Mouse (Mus musculus): ENCODE measurements around the gene Gm3404.
"Not testable (repeated sequence)": the region's sequence is repeated elsewhere in the genome, so short reads cannot be mapped to it uniquely, and the experiment has no call there.

Gm3404 gene

DNA sequence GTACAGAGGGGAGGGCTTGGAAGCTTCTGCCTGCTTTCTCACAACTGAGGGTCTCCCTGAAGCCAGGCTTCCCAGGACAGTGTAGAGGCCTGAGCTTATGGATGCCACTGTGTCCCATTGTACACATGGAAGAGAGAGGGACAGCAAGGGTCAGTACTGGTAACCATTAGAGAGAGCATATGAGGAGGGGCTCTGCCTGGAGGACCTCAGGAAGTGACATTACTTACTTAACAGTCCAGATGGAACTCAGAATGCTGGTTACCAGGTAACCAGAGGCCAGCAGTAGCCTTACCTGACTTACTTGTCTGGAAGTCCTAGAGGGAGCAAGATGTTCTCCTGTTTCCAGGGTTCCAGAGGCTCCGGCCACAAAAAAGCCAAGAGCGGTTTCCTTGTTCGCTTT, at the start of gene Gm3404:
TSS of gene Gm3404 (plus strand) at position 301 of the 400 bp plus-strand sequence.
- DNase-seq: not testable (repeated sequence)

DNA sequence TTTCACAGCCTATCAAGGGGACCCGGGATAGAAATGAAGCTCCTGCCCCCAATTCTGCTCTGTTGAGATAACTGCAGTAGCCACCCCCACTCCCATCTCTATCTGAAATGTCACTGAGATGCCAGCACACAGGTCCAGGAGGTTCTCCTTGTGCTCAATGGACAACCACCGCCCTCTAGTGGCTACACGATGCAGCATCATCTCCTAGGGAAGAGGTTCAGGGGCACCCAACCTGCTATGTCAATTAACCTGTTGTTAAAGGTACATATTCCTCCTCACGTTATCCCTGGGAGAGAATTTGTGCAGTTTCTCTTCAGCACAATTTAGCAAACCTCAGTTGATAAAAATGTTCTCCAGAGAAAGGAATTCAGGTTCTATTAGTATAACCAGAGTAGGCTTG, 46.0 kb upstream of the Gm3404 start:
- DNase-seq: peak; percentile 38

DNA sequence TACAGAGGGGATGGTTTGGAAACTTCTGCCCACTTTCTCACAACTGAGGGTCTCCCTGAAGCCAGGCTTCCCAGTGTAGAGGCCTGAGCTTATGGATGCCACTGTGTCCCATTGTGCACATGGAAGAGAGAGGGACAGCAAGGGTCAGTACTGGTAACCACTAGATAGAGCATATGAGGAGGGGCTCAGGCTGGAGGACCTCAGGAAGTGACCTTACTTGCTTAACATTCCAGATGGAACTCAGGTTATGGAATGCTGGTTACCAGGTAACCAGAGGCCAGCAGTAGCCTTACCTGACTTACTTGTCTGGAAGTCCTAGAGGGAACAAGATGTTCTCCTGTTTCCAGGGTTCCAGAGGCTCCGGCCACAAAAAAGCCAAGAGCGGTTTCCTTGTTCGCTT, 43.9 kb upstream of the Gm3404 start, which contains the start of gene Gm6408:
TSS of gene Gm6408 (plus strand) at position 301 of the 400 bp plus-strand sequence.
- not testable (repeated sequence) for DNase-seq

DNA sequence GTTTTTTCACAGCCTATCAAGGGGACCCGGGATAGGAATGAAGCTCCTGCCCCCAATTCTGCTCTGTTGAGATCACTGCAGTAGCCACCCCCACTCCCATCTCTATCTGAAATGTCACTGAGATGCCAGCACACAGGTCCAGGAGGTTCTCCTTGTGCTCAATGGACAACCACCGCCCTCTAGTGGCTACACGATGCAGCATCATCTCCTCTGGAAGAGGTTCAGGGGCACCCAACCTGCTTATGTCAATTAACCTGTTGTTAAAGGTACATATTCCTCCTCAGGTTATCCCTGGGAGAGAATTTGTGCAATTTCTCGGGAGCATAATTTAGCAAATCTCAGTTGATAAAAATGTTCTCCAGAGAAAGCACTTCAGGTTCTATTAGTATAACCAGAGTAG, 36.6 kb upstream of the Gm3404 start:
- DNase-seq: peak; percentile 30

DNA sequence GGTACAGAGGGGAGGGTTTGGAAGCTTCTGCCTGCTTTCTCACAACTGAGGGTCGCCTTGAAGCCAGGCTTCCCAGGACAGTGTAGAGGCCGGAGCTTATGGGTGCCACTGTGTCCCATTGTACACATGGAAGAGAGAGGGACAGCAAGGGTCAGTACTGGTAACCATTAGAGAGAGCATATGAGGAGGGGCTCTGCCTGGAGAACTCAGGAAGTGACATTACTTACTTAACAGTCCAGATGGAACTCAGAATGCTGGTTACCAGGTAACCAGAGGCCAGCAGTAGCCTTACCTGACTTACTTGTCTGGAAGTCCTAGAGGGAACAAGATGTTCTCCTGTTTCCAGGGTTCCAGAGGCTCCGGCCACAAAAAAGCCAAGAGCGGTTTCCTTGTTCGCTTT, 34.5 kb upstream of the Gm3404 start, which contains the start of gene Gm6370:
TSS of gene Gm6370 (plus strand) at position 301 of the 400 bp plus-strand sequence.
- not testable (repeated sequence) for DNase-seq

DNA sequence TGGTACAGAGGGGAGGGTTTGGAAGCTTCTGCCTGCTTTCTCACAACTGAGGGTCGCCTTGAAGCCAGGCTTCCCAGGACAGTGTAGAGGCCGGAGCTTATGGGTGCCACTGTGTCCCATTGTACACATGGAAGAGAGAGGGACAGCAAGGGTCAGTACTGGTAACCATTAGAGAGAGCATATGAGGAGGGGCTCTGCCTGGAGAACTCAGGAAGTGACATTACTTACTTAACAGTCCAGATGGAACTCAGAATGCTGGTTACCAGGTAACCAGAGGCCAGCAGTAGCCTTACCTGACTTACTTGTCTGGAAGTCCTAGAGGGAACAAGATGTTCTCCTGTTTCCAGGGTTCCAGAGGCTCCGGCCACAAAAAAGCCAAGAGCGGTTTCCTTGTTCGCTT, 23.5 kb upstream of the Gm3404 start, which contains the start of gene 4930449I24Rik:
TSS of gene 4930449I24Rik (plus strand) at position 301 of the 400 bp plus-strand sequence.
- DNase-seq: not testable (repeated sequence)

DNA sequence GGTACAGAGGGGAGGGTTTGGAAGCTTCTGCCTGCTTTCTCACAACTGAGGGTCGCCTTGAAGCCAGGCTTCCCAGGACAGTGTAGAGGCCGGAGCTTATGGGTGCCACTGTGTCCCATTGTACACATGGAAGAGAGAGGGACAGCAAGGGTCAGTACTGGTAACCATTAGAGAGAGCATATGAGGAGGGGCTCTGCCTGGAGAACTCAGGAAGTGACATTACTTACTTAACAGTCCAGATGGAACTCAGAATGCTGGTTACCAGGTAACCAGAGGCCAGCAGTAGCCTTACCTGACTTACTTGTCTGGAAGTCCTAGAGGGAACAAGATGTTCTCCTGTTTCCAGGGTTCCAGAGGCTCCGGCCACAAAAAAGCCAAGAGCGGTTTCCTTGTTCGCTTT, 11.8 kb upstream of the Gm3404 start, which contains the start of gene Gm3402:
TSS of gene Gm3402 (plus strand) at position 301 of the 400 bp plus-strand sequence.
- not testable (repeated sequence) for DNase-seq

DNA sequence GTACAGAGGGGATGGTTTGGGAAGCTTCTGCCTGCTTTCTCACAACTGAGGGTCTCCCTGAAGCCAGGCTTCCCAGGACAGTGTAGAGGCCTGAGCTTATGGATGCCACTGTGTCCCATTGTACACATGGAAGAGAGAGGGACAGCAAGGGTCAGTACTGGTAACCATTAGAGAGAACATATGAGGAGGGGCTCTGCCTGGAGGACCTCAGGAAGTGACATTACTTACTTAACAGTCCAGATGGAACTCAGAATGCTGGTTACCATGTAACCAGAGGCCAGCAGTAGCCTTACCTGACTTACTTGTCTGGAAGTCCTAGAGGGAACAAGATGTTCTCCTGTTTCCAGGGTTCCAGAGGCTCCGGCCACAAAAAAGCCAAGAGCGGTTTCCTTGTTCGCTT, 11.7 kb downstream of the Gm3404 start, which contains the start of gene Gm3409:
TSS of gene Gm3409 (plus strand) at position 301 of the 400 bp plus-strand sequence.
- not testable (repeated sequence) for DNase-seq

DNA sequence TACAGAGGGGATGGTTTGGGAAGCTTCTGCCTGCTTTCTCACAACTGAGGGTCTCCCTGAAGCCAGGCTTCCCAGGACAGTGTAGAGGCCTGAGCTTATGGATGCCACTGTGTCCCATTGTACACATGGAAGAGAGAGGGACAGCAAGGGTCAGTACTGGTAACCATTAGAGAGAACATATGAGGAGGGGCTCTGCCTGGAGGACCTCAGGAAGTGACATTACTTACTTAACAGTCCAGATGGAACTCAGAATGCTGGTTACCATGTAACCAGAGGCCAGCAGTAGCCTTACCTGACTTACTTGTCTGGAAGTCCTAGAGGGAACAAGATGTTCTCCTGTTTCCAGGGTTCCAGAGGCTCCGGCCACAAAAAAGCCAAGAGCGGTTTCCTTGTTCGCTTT, 30.2 kb downstream of the Gm3404 start, which contains the start of gene Gm3415:
TSS of gene Gm3415 (plus strand) at position 301 of the 400 bp plus-strand sequence.
- not testable (repeated sequence) for DNase-seq

DNA sequence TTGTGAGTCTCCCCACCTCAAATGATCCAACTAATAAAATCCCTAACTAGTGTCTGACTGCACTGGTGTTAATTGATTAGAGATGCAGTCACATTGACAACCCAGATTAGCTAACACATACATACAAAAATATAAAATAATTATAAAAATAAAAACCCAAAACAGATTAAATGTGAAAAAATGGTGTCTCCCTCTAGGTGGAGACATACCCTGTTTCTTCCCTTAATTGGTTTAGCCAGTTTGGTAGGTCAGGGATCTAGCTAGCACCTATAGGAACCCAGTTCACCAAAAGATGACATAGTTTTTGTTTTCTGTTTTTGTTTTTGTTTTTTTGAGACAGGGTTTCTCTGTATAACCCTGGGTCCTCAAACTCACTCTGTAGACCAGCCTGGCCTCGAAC, 38.7 kb downstream of the Gm3404 start:
- DNase-seq: no peak

DNA sequence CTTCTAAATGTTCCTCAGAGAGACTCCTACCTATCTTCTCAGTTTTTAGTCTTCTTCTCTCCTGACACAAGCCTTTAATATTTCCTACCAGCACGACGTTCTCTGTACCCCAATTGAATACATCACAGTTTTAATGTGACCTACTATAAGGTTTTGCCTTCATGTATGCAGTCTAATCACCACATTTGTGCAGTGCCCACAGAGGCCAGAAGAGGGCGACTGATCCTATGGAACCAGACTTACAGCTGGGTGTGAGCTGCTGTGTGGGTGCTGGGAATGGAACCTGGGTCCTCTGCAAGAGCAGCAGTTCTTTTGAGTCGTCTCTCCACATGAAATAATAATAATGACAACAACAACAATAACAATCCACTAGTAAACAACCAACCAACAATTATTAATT, 41.5 kb downstream of the Gm3404 start:
- DNase-seq: peak; percentile 7

DNA sequence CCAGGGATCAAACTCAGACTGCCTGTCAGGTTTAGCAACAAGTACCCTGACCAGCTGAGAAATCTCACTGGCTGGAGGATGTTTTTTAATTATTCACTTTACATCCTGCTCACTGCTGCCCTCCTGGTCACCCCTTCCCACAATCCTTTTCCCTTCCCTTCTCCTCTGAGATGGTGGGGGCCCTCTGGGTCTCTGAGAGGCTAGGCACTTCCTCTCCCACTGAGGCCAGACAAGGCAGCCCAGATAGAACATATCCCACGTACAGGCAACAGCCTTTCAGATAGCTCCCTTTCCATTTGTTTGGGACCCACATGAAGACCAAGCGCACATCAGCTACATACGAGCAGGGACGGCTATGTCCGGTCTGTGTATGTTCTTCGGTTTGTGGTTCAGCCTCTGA, 44.6 kb downstream of the Gm3404 start:
- not testable (repeated sequence) for DNase-seq

DNA sequence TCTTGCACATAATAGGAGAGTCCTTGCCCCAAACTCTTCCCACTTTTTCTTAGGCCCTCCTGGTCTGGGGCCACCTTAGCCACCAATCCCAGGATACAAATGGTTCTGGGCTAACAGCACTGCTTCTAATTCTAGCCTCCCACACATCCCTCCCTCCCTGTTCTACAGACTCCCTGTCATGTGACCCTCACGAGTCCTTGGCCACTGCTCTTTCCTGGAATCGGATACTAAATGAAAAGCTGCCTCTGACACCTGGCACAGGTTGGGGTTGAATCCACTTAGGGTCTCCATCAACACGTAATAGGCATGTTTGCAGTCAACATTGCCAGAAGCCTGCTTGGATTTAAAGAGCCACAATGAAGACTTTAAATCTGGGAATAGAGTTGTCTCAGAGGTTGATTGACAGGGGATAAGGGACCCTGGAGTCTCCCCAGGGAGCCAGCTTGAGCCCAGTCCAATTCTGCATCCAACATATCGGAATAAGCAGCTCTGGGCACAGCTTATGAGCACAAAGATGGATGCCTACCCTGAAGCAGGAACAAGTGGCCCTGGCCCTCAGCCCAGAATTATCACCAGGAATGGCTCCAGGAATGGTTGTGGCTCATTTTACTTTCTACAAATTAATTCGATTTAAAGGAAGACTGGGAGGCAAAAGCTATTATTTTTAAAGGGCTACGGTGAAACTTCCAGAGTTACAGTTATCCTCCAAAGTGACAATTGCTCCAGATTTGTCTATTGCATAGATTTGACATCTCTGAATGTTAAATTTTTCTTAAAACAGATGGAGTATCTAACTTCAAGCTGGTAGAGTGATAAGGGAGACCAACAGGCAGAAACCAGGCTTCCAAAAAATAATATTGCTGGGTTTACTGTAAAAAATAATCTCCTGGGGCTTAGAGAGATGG, 46.5 kb downstream of the Gm3404 start:
- DNase-seq: not testable (repeated sequence)

DNA sequence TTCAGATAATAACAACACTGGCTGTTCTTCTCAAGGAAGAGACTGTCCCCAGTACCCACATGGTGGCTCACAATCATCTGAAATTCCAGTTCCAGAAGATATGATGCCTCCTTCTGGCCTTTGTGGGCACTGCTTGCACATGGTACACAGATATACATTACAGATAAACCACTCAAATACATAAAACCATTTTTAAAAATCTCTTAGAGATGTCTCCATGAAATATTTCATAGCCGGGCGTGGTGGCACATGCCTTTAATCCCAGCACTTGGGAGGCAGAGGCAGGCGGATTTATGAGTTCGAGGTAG, 47.1 kb downstream of the Gm3404 start:
- DNase-seq: not testable (repeated sequence)

DNA sequence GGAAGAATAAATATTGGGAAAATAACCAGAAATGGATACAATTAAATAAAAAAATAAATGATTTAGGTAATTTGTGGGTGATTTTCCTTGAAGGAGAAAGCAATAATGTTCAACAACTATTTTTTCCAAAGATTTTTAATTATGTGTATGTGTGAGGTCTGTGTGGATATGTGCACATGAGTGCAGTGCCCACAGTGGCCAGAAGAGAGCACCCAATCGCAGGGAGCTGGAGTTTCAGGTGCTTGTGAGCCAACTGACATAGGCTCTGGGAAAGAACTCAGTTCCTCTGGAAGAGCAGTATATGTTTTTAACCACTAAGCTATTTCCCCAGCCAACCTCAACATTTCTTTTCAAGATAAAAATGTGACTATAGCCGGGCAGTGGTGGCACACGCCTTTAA, 51.1 kb downstream of the Gm3404 start:
- DNase-seq: no peak
